Mouse (Mus musculus) neutrophil, adult 59 days (primary cell): ENCODE measurements around the gene Usp47. TPM values are rescaled to one million over a fixed set of nuclear protein-coding genes. Genes with fewer than 3 reads are reported as not detected.

Experiments
- total RNA-seq, 2 experiments: library from RNA; stranded (reverse); gene quantifications; 1 replicate in 1 of 2; 2 replicates in 1 of 2; pipeline ENCODE4 v1.2.4; 2023

The Usp47 gene
- 10 to 100 TPM; 49.5 to 59.2 TPM for total RNA-seq

GRCm38 (mm10) chr7:112023150-112023600, at the start of gene Usp47:
Gene Usp47, plus strand, starts transcription at chr7:112023504.

DNA sequence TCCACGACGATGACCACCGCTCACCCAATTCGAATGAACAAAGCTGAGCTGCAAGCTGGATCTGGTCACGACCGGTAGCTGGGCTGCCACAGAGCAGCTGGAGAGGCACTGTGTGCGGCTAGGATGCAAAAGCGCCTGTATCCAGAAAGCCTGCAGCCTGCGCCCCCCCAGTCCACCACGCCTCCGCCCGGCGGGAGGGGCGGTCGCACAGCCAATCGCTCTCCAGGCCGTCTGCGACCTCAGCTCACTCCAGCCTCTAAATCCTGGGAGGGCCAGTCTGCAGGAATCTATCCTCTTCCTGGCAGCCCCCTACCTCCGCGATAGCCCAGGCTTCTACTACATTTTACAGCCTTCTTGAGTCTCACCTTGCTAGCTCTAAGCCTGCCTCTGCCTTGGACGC, 135.6 kb downstream of the Usp47 start, which contains the start of gene Dkk3:
Gene Dkk3, minus strand, starts transcription at position 116 of the 400 bp plus-strand sequence.

Other genes with a start within 250 kb of the Usp47 start
- not detected for gene Galnt18, start 243.5 kb upstream of the Usp47 start, total RNA-seq
- gene Dkk3, start 135.6 kb downstream of the Usp47 start, total RNA-seq, result not detected
- gene Mical2, start 202.4 kb downstream of the Usp47 start, total RNA-seq, result 1 to 10 TPM; 2.3 to 3.6 TPM